Mouse (Mus musculus) hematopoietic stem cell, adult 5-6 weeks (primary cell): ENCODE measurements around the gene Ms4a6b. TPM values are rescaled to one million over a fixed set of nuclear protein-coding genes. Genes with fewer than 3 reads are reported as not detected.
"Not testable (repeated sequence)": the region's sequence is repeated elsewhere in the genome, so short reads cannot be mapped to it uniquely, and the experiment has no call there.

Experiments
- ATAC-seq, 2 experiments: fragments of 125-278 bp in 1 of 2; replicated peaks in 1 of 2; 2 replicates each; pipeline ENCODE4 v1.8.0; 2016 to 2017; ENCODE audit warnings: inconsistent platforms in 2 of 2, mild to moderate bottlenecking in 2 of 2, moderate number of reproducible peaks in 2 of 2, low read depth in 1 of 2, moderate TSS enrichment in 1 of 2; ENCODE audit not compliant: low FRiP score in 2 of 2, poor library complexity in 2 of 2, severe bottlenecking in 2 of 2, insufficient read depth in 1 of 2, low TSS enrichment in 1 of 2
- total RNA-seq: library from RNA; stranded (forward); fragments of 172-1452, 232-1000 nt; gene quantifications from 2 replicates; pipeline ENCODE4 v1.2.3, GENCODE M21; 2017

The Ms4a6b gene
- total RNA-seq = 15.9 and 39.4 TPM in 2 replicates

GRCm38 (mm10) chr19:11516246-11516645 is at the start of gene Ms4a6b:
Gene Ms4a6b (plus strand): TSS chr19:11516512.
- no peak for ATAC-seq

DNA sequence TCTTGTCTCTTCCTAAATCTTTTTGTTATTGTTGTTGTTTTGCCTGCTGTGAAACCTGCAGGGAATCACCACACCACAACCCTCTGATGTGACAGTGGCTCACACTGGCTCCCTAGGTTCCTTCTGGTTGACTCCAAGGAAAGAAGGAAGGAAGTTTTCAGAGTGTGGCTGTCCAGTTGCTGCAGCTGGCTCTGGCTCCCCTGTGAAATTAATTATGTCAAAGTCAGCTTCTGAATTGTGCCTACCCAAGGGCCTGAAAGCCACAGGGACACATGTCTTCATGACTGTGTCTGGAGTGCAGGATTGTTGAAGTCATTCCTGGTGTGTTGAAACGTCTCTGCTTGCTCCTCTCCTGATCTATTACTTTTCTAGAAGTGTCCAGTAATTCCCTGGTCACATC is 48.0 kb upstream of the Ms4a6b start:
- 0 out of 4 replicates have a peak, but pooled peaks of 1 of the 2 experiments have one; percentile 22 for ATAC-seq

- ATAC-seq = peak; percentile 73 to 87
These were observed 47.1 kb upstream of the Ms4a6b start, which contains the start of gene Ms4a6c for GRCm38 (mm10) chr19:11469215-11469614. Gene Ms4a6c (plus strand): TSS chr19:11469366.

- ATAC-seq = no peak
These were observed 36.6 kb upstream of the Ms4a6b start for GRCm38 (mm10) chr19:11479714-11480113.

- ATAC-seq = no peak
These were observed 33.6 kb upstream of the Ms4a6b start for GRCm38 (mm10) chr19:11482684-11483083.

DNA sequence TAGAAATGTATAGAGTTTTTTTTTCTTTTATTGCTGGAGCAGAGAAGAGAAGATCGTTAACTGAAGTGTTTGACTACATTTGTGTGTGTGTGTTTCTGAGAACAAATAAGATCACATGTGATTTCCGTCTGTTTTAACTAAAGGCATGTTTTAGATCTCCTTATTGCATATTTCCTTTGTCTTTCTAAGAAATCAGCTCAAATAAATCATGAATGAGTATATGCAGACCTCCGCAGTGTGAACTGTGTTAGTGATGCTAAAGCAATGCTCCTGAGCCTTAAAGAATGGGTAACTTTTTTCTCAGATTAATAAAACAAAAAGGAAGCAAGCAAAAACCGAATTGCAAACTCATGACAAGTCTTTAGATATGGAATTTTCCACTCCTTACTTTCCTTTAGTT is 32.4 kb upstream of the Ms4a6b start:
- no peak for ATAC-seq

DNA sequence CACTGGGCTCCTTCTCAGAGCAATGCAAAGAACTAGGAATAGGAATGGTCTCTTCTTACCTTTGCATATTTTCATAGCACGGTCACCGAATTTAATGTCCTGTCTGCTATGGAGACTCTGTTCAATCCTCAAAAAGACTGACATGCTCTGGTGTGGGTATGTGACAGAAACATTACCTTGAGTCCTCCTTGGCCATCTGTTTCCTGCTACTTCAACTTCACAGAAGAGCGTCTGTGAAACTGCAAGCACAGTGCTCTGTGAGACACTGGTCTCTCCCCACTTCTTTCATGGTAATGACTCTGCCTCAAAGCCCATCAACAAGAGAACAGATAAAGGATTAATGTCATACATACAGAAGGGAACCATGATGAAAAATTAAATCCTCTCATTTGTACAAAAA is 31.9 kb upstream of the Ms4a6b start:
- ATAC-seq = peak in 1 of 2 experiments; percentile 27; a peak in 2 of 4 replicates

GRCm38 (mm10) chr19:11485266-11485665 is 31.0 kb upstream of the Ms4a6b start:
- ATAC-seq = peak in 1 of 2 experiments; percentile 58; a peak in 2 of 4 replicates

GRCm38 (mm10) chr19:11485746-11486145 is 30.6 kb upstream of the Ms4a6b start, which contains the start of gene Gm8369:
Gene Gm8369 (plus strand): TSS chr19:11485938.
- no peak for ATAC-seq

GRCm38 (mm10) chr19:11486599-11486998 is 29.7 kb upstream of the Ms4a6b start:
- ATAC-seq = no peak

- ATAC-seq = no peak
These were observed 24.7 kb upstream of the Ms4a6b start for GRCm38 (mm10) chr19:11491406-11492189.

DNA sequence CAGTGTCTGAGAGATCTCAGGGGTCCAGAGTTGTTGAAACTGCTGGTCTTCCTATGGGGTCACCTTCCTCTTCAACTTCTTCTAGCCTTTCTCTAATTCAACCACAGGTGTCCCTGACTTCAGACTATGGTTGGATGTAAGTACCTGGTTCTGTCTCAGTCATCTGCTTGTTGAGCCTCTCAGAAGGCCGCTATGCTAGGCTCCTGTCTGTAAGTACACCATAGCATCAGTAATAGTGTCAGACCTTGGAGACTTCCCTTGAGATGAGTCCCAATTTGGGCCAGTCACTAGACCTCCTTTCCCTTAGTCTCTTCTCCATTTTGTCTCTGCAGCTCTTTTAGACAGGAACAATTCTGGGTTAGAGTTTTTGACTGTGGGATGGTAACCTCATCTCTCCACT is 23.6 kb upstream of the Ms4a6b start:
- no peak for ATAC-seq

DNA sequence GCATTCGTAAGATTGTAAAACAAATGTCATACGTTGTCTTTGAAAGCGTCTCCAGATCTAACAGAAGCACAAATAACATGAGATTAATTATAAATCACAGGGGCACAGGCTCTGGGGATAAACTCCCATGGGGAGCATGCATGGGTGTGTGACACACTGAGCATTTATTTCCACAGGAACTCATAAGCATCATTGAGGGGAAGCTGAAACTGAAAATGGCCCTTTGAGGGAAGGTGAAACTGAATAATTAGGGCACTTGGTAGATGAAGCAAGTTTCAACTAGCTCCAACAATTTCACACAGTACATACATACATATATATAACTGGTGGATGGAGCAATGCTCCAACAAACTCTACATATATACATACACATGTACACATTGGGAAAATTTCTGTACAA is 21.8 kb upstream of the Ms4a6b start:
- no peak for ATAC-seq

- no peak for ATAC-seq
These were observed 20.0 kb upstream of the Ms4a6b start for GRCm38 (mm10) chr19:11496361-11496760.

GRCm38 (mm10) chr19:11497300-11497699 is 19.0 kb upstream of the Ms4a6b start:
- not testable (repeated sequence) for ATAC-seq

- ATAC-seq = no peak
These were observed 15.5 kb upstream of the Ms4a6b start for GRCm38 (mm10) chr19:11500796-11501195.

DNA sequence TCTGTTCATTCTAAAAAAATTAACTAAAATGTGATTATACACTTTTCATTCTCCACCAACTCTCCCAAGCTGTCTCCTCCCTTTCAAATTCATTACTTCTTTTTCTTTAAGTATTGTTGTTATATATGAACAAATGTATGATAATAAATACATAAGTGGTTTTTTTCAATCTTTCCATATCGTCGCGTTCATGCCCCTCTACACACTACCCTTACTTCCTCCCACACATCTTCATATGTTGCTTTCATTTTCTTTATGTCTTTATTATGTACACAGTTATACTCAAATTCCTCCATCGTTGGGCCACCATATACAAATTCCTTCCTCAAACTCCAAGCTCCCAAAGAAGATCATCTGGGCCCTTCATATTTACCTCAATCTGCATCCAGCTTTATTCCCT is 15.0 kb upstream of the Ms4a6b start:
- no peak for ATAC-seq

DNA sequence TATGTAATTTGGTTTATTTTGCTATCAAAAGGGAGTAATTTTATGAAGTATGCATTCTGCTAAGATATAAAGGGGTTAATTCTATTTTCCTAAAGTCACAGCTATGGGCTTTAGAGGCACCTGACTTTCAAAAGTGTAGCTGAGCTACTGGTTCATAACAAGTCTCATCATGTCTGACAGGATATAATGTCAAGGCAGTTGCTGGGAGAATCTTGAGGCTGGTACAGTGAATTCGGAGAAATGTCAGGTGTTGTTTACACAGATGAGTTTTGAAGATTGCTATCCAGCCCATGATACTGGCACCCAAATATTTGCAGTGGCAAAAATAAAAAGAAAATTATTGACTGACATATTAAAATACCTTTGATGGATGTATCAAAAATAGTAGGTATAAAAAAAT is 11.5 kb upstream of the Ms4a6b start:
- ATAC-seq = no peak

GRCm38 (mm10) chr19:11513458-11513857 is 2.9 kb upstream of the Ms4a6b start:
- no peak for ATAC-seq
